Mouse (Mus musculus): ENCODE measurements at regions not wholly inside any gene's neighbourhood (a gene's known extent, or its start where the extent isn't known, plus 50 kb on each side); places are given as distances from the start of the nearest gene placed in this dataset.

- no peak for TF ChIP-seq TCF12 (IDR thresholded peaks at IDR 0.05; ENCODE audit: insufficient read depth, poor library complexity, severe bottlenecking)
- TF ChIP-seq POLR2A (IDR thresholded peaks at IDR 0.05; ENCODE audit: insufficient read length, low read depth): no peak
Observed at GRCm38 (mm10) chr2:17165016-17165415, 566.2 kb downstream of the Nebl start.

Measured in myocyte (in vitro differentiated cells).